Mouse (Mus musculus) kidney, embryonic 14.5 days (tissue): Measurements from ENCODE around the gene Klk13. TPM values are rescaled to one million over a fixed set of nuclear protein-coding genes. Genes with fewer than 3 reads are reported as not detected.
A peak's percentile ranks its signal among the peaks of the same experiment; 100 is the strongest.
"Not testable (repeated sequence)": the region's sequence is repeated elsewhere in the genome, so short reads cannot be mapped to it uniquely, and the experiment has no call there.

Experiments used
- ATAC-seq: fragments of 200-750 bp; cut with Nextera tagmentation; 2 replicates; pipeline ENCODE4 v1.8.0; 2017; ENCODE audit warnings: moderate number of reproducible peaks, mild to moderate bottlenecking, moderate TSS enrichment, moderate library complexity; ENCODE audit not compliant: low FRiP score, low TSS enrichment
- H3K27ac ChIP-seq: fragments of 300-500 bp; sonication (generic); 2 replicates; pipeline ENCODE4 v1.5.1; 2014; ENCODE audit warnings: low read depth, mild to moderate bottlenecking, low read length, moderate library complexity, mixed read lengths
- H3K27me3 ChIP-seq: fragments of 300-500 bp; sonication (generic); 2 replicates; pipeline ENCODE4 v1.6.1; 2014; ENCODE audit warnings: mild to moderate bottlenecking, low read length; ENCODE audit not compliant: control insufficient read depth, insufficient read depth
- H3K36me3 ChIP-seq: fragments of 300-500 bp; sonication (generic); 2 replicates; pipeline ENCODE4 v1.6.1; 2014; ENCODE audit warnings: low read length, mixed read lengths; ENCODE audit not compliant: control insufficient read depth, insufficient read depth
- H3K4me1 ChIP-seq: fragments of 300-500 bp; sonication (generic); 2 replicates; pipeline ENCODE4 v1.6.1; 2014; ENCODE audit warnings: low read length, mixed read lengths; ENCODE audit not compliant: control insufficient read depth, insufficient read depth
- H3K4me2 ChIP-seq: fragments of 300-500 bp; sonication (generic); replicated peaks from 2 replicates; pipeline ENCODE4 v1.6.1; 2014; ENCODE audit warnings: low read depth, mild to moderate bottlenecking, low read length
- H3K4me3 ChIP-seq: fragments of 300-500 bp; sonication (generic); 2 replicates; pipeline ENCODE4 v1.5.1; 2014; ENCODE audit warnings: mild to moderate bottlenecking, low read length
- H3K9ac ChIP-seq: fragments of 300-500 bp; sonication (generic); 2 replicates; pipeline ENCODE4 v1.6.1; 2014; ENCODE audit warnings: low read depth, mild to moderate bottlenecking, low read length, moderate library complexity
- H3K9me3 ChIP-seq: fragments of 300-500 bp; sonication (generic); 2 replicates; pipeline ENCODE4 v1.6.1; 2016; ENCODE audit warnings: low read length; ENCODE audit not compliant: control insufficient read depth
- WGBS: fragments of 180-500 bp; shearing (Covaris S2); extraction: QIAGEN DNeasy Blood & Tissue Kit; methylation state at CpG from one replicate; pipeline ENCODE4 v1.1.7; 2014; 5-methylcytosine and 5-hydroxymethylcytosine counted together
- polyA plus RNA-seq: library from polyadenylated mRNA; unstranded; fragments of >200 nt; fragmentation: Nextera tagmentation; extraction: Ambion mirVana; gene quantifications from 2 replicates; pipeline ENCODE4 v1.2.1, GENCODE M21; 2014

The Klk13 gene
- polyA plus RNA-seq, 1 experiment from 2014 or later, result 0.31 TPM

DNA sequence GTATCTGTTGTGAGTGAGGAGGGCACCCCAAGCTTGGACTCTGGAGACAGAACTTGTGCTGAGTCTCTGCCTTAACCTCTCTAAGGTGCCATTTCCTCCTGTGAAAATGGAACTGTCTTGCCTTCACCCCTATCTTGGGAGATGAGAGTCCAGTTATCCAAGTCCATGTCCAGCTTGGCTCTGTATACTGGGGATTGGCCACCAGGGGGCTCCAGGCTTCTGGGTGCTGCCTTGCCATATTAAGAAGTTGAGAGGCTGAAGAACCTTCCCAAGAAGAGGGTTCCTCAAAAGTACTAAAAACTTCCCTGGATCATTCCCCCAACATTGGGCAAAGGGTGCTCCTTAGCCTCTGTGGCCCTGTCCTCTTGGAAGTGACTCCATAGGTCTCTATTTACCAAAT is 33.9 kb upstream of the Klk13 start:
- Histone ChIP-seq H3K9ac (no peak overlapping the region), H3K4me2 (no peak overlapping the region), H3K4me3 (no peak overlapping the region), H3K9me3 (0 out of 2 replicates have a peak, but pooled peaks cover 9% of the 10 kb centered on the region), H3K27me3 (no peaks in the 10 kb centered on the region), H3K36me3 (peaks cover 36% of the 10 kb centered on the region), H3K4me1 (no peaks in the 10 kb centered on the region), H3K27ac (no peak overlapping the region)
- ATAC-seq, result no peak

DNA sequence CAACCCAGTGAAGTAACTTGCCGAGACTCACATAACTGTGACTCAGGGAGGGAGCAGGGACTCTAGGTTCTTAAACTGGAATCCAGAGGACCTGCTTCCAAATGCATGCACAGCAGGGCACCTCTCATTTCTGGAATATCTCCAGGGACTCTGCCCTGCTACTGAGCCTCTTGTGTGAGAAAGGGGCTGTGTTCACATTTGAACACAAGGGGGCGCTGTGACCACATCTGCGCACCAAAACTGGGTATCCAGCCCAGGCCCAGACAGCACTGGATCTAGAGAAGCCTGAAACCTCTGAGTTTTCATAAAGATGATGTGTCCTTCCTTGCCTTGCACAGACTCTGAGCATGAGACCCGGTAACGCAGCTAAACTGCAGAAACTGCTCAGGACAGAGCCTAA is 31.4 kb upstream of the Klk13 start:
- peaks cover 24% of the 10 kb centered on the region for H3K36me3 ChIP-seq
- no peaks in the 10 kb centered on the region for H3K4me1 ChIP-seq
- no peak for ATAC-seq
- H3K4me2 ChIP-seq, result no peak overlapping the region
- H3K4me3 ChIP-seq, result no peak overlapping the region
- 20% methylated on average over 5 of the region's 5 CpGs for WGBS
- no peaks in the 10 kb centered on the region for H3K27me3 ChIP-seq
- H3K9ac ChIP-seq, result no peak overlapping the region
- 0 out of 2 replicates have a peak, but pooled peaks cover 4% of the 10 kb centered on the region for H3K9me3 ChIP-seq
- H3K27ac ChIP-seq, result no peak overlapping the region

DNA sequence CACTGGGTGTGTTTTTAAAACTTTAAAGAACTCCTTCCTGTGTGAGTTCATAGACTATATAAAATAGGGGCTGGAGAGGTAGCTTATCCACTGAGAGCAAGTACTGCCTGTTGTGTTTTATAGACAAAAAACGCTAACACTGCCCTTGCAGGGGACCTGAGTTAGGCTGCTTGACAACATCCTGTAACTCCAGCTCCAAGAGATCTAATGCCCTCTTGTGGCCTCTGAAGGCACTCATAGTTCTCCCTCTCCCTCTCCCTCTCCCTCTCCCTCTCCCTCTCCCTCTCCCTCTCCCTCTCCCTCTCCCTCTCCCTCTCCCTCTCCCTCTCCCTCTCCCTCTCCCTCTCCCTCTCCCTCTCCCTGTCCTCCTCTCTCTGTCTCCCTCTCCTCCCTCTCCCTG is 29.9 kb upstream of the Klk13 start:
- H3K4me1 ChIP-seq, H3K9ac ChIP-seq, H3K27me3 ChIP-seq, H3K27ac ChIP-seq, H3K36me3 ChIP-seq, H3K4me2 ChIP-seq, ATAC-seq, H3K4me3 ChIP-seq, H3K9me3 ChIP-seq: not testable (repeated sequence)
- WGBS, result 10% methylated on average over 1 of the region's 1 CpGs

DNA sequence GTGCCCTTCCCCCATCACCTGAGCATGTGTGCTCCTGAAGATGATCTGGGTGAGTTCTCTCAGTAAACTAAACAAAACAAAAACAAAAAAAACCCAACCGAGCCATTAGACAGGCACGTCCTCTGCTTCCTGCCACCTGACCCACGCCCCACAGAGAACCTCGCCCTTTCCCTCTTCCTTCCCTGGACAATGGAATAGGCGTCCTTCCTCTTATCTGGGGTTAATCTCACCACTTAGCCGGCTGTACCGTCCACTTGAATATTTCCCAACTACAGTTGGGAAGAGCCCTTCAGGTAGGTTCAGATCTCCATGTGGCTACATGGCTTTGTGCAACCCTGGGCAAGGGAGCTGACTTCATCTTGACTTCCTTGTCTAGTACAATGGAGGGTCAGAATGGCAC is 27.3 kb upstream of the Klk13 start:
- Histone ChIP-seq H3K9me3 (no peaks in the 10 kb centered on the region), H3K9ac (no peak overlapping the region), H3K4me2 (no peak overlapping the region), H3K27me3 (no peaks in the 10 kb centered on the region), H3K27ac (no peak overlapping the region), H3K4me3 (no peak overlapping the region), H3K4me1 (no peaks in the 10 kb centered on the region), H3K36me3 (no peaks in the 10 kb centered on the region)
- no peak for ATAC-seq
- 58% methylated on average over 7 of the region's 7 CpGs for WGBS

DNA sequence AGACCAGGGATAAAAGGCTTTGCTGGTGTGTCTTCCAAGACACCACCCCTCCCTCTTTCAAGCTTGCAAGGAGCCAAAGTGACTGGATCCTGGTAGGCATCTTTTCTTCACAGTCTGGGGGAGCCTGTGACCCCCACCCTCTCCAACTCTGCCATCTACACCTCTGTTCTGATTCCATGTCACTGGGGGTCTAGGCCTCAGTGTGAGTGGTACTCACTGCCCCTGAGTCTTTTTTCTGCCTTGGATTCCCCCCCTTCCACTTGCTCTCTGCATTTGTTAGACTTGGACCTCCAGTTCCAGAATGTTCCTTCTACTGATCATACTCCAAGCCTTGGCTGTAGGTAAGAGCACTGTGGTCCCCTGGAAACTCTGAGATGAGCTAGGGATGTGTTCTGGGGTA is 22.2 kb upstream of the Klk13 start, which contains the start of gene Klk14:
TSS of gene Klk14 (plus strand) at position 301 of the 400 bp plus-strand sequence.
- Histone ChIP-seq H3K27me3 (no peaks in the 10 kb centered on the region), H3K4me2 (no peak within 1 kb of the TSS), H3K4me3 (no peak within 1 kb of the TSS), H3K27ac (no peak within 1 kb of the TSS), H3K36me3 (no peaks in the 10 kb centered on the region), H3K9ac (no peak within 1 kb of the TSS), H3K9me3 (no peaks in the 10 kb centered on the region), H3K4me1 (no peaks in the 10 kb centered on the region)
- ATAC-seq, result no peak

DNA sequence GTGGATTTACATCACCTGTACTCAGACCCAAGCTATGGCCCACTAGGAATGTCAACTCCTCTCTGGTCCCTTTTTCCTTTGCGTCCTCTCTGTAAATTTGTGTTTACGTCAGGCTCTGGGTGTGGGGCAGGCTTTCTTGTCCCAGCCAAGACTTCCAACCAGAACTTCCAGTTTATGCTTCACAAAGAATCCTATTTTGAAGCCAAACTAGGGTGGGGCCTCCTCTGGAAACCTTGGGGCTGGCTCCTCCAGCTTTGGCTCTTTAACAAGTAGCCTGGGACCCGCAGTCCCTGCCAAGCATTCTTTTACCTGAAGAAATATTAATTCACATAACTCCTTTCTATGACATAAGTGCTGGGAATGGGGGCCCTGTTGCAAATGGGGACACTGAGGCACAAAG is 2.3 kb upstream of the Klk13 start:
- no peak for ATAC-seq
- H3K9ac ChIP-seq, result no peak overlapping the region
- no peak overlapping the region for H3K4me2 ChIP-seq
- no peaks in the 10 kb centered on the region for H3K27me3 ChIP-seq
- WGBS, result 87% methylated on average over 3 of the region's 3 CpGs
- no peaks in the 10 kb centered on the region for H3K36me3 ChIP-seq
- peaks cover 11% of the 10 kb centered on the region for H3K4me1 ChIP-seq
- no peaks in the 10 kb centered on the region for H3K9me3 ChIP-seq
- no peak overlapping the region for H3K27ac ChIP-seq
- no peak overlapping the region for H3K4me3 ChIP-seq

DNA sequence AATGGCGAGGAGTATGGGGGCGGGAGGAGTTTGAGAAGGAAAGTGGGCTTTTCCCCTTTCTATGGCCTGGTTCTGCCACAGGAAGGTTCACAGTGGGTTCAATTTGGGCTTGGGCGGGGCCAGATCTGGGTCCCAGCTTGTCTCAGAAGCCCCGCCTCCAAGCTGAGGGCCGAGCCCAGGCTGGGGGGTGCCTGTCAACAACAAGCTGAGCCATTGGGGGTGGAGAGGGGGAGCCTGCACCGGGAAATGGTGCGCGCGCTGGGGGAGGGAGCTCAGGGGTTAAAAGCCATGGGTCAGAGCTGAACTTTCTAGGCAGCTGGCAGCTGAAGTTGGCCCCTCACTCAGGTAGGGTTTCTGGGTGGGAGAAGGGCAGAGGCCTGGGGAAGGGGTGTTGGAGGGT is 550 bp downstream of the Klk13 start:
- Histone ChIP-seq H3K4me1 (peaks cover 11% of the 10 kb centered on the region), H3K4me3 (no peak overlapping the region), H3K27me3 (no peaks in the 10 kb centered on the region), H3K9ac (no peak overlapping the region), H3K36me3 (no peaks in the 10 kb centered on the region), H3K4me2 (peak overlapping the region; percentile 22), H3K9me3 (no peaks in the 10 kb centered on the region), H3K27ac (no peak overlapping the region)
- ATAC-seq, result peak; percentile 41; the same call in 1 of the 2 replicates
- WGBS, result 5% methylated on average over 9 of the region's 9 CpGs

DNA sequence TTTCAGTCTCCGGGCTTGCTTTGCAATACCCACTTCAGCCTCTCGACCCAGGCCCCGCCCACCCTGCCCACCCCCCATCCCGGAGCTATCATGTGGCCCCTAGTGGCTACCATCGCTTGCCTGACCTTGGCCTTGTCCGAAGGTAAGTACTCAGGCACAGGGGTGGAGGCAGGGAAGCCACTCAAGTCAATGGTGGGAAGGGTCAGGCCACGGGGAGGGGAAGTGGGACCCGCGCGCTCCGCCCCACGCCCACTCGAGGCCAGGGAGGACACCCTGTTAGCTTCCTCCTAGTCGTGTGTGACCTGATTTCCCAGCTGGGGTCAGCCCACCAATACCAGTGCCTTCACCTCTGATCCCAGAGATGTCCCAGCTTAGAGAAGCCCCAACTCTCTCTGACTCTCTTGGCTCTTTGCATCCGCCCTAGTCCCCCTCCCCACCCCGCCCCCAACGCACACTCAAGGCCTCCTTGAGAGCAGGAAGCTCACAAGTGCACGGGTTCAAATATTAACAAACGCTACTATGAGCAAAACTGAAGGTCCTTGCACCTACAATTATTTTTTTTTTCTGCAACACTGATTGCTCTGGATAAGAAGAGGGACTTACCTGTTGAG is 1.5 kb downstream of the Klk13 start:
- H3K27ac ChIP-seq, result no peak overlapping the region
- H3K4me3 ChIP-seq, result no peak overlapping the region

DNA sequence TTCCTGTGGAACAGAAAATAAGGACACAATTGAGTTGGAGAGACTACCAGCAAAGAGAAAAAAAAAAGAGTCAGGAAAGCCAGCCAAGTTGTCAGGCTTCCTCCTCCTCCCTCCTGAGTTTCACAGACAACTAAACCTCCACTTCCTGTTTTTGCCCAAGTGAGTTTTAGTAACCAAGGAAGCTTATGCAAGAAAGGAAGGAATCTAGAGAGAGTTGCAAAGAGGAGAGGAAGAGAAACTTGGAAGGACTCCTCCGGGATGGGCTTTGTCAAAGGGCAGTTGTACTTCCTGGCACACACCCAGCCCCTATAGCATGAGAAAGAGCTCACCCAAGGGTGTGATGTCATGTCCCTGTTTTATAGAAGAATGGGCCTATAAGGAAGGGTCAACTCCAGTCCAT is 35.4 kb downstream of the Klk13 start:
- H3K9me3 ChIP-seq, result no peaks in the 10 kb centered on the region
- WGBS, result 76% methylated on average over 1 of the region's 1 CpGs
- H3K27ac ChIP-seq, result no peak overlapping the region

More for the DNA sequence above, 1.5 kb downstream of the Klk13 start:
- Histone ChIP-seq H3K4me1 (peaks cover 11% of the 10 kb centered on the region), H3K9ac (no peak overlapping the region), H3K27me3 (no peaks in the 10 kb centered on the region), H3K36me3 (no peaks in the 10 kb centered on the region), H3K4me2 (peak overlapping the region; percentile 22; the same call in 1 of the 2 replicates), H3K9me3 (no peaks in the 10 kb centered on the region)
- WGBS, result 9% methylated on average over 19 of the region's 19 CpGs
- ATAC-seq, result peak; percentile 29

More for the DNA sequence above, 35.4 kb downstream of the Klk13 start:
- Histone ChIP-seq H3K4me3 (no peak overlapping the region), H3K27me3 (no peaks in the 10 kb centered on the region), H3K4me2 (no peak overlapping the region), H3K9ac (no peak overlapping the region), H3K4me1 (no peaks in the 10 kb centered on the region), H3K36me3 (no peaks in the 10 kb centered on the region)
- no peak for ATAC-seq
